Mouse (Mus musculus) retina, embryonic 14.5 days (tissue): Measurements from ENCODE around the gene Cldn9.

Experiments used
- DNase-seq: peaks from one replicate; pipeline ENCODE4 v3.0.0-alpha.2; 2015; ENCODE audit warnings: low spot score

Gene Cldn9

GRCm38 (mm10) chr17:23645894-23646293 lies 37.9 kb downstream of the Cldn9 start:
- no peak for DNase-seq

GRCm38 (mm10) chr17:23644613-23645495 lies 39.0 kb downstream of the Cldn9 start, which contains the start of gene Mmp25:
Gene Mmp25 (minus strand): TSS chr17:23645277.
- peak; percentile 39 for DNase-seq
